Comparison of ENCODE assay signal across 8 mouse cellular contexts in genomic region chr19:42147170-42147768, GRCm38 (mm10). TPM values are rescaled to one million over a fixed set of nuclear protein-coding genes. Genes with fewer than 3 reads are reported as not detected.
DNase-seq lines count a peak whose midpoint lies in the region; ATAC-seq and TF ChIP-seq lines count a peak whose summit lies in the region.

Gene Marveld1, plus strand, starts transcription at chr19:42147400.

- H3K4me3 ChIP-seq in forebrain, embryonic 10.5 days: peak within 1 kb of the TSS; percentile 68
- peak within 1 kb of the TSS; percentile 79 for H3K4me3 ChIP-seq in heart, embryonic 15.5 days
- H3K4me3 ChIP-seq in kidney, postnatal 0 days (replicated peaks; ENCODE audit: low read depth, low read length): peak within 1 kb of the TSS; percentile 70

- WGBS in forebrain, embryonic 10.5 days: under 1% methylated on average over 54 of the region's 57 CpGs
- under 1% methylated on average over 25 of the region's 57 CpGs for WGBS in heart, embryonic 15.5 days
- 2% methylated on average over 33 of the region's 57 CpGs for WGBS in kidney, postnatal 0 days

- peak within 1 kb of the TSS; percentile 90 for H3K4me2 ChIP-seq in heart, embryonic 15.5 days
- H3K4me2 ChIP-seq in kidney, postnatal 0 days (ENCODE audit: low read length): peak within 1 kb of the TSS; percentile 76

- H3K9me3 ChIP-seq in forebrain, embryonic 10.5 days: no peaks in the 10 kb centered on the region
- no peaks in the 10 kb centered on the region for H3K9me3 ChIP-seq in heart, embryonic 15.5 days (replicated peaks)
- no peaks in the 10 kb centered on the region for H3K9me3 ChIP-seq in kidney, postnatal 0 days (replicated peaks; ENCODE audit: low read length)

- H3K27me3 ChIP-seq in forebrain, embryonic 10.5 days (ENCODE audit: poor library complexity, severe bottlenecking): peaks cover 47% of the 10 kb centered on the region
- no peaks in the 10 kb centered on the region for H3K27me3 ChIP-seq in heart, embryonic 15.5 days
- H3K27me3 ChIP-seq in kidney, postnatal 0 days (ENCODE audit: insufficient read depth, low read length): no peaks in the 10 kb centered on the region

- peak within 1 kb of the TSS; percentile 88 for H3K9ac ChIP-seq in heart, embryonic 15.5 days
- peak within 1 kb of the TSS; percentile 89 for H3K9ac ChIP-seq in kidney, postnatal 0 days (ENCODE audit: low read depth, low read length)

- peak within 1 kb of the TSS; percentile 86 for H3K27ac ChIP-seq in forebrain, embryonic 10.5 days
- peak within 1 kb of the TSS; percentile 91 for H3K27ac ChIP-seq in heart, embryonic 15.5 days
- H3K27ac ChIP-seq in kidney, postnatal 0 days: peak within 1 kb of the TSS; percentile 87

- peak; percentile 28; the same call in 1 of the 2 replicates for TF ChIP-seq CTCF in kidney, postnatal 0 days (IDR thresholded peaks at IDR 0.05; ENCODE audit: low read depth)

- no peaks in the 10 kb centered on the region for H3K36me3 ChIP-seq in forebrain, embryonic 10.5 days (replicated peaks)
- no peaks in the 10 kb centered on the region for H3K36me3 ChIP-seq in heart, embryonic 15.5 days
- 0 out of 2 replicates have a peak, but pooled peaks cover 6% of the 10 kb centered on the region for H3K36me3 ChIP-seq in kidney, postnatal 0 days (ENCODE audit: insufficient read depth, low read length)

- ATAC-seq in heart, embryonic 15.5 days (replicated peaks; ENCODE audit: insufficient number of reproducible peaks, insufficient read depth, low FRiP score, low read depth): peak; percentile 77
- peak; percentile 52 for ATAC-seq in kidney, postnatal 0 days (replicated peaks; ENCODE audit: low FRiP score, low read depth)

- DNase-seq in CD4-positive helper T cell, adult 2 months (ENCODE audit: low read depth, low spot score): peak; percentile 51
- peak; percentile 80 for DNase-seq in adrenal gland, postnatal 25 days
- DNase-seq in forebrain, embryonic 10.5 days (ENCODE audit: extremely low spot score, low spot score): peak; percentile 56
- peak; percentile 95 for DNase-seq in kidney, postnatal 0 days (ENCODE audit: low spot score)
- peak; percentile 96 for DNase-seq in lung, postnatal 10 days
- DNase-seq in ovary, postnatal 36 days (ENCODE audit: low spot score): peak; percentile 82
- DNase-seq in urinary bladder, postnatal 25 days (ENCODE audit: low spot score): peak; percentile 68

- H3K4me1 ChIP-seq in forebrain, embryonic 10.5 days: peaks cover 37% of the 10 kb centered on the region
- H3K4me1 ChIP-seq in heart, embryonic 15.5 days (replicated peaks): peaks cover 57% of the 10 kb centered on the region
- H3K4me1 ChIP-seq in kidney, postnatal 0 days (replicated peaks; ENCODE audit: insufficient read depth, low read length): peaks cover 7% of the 10 kb centered on the region

RNA-seq across cellular contexts. Expression of gene Marveld1, which starts in this region (rescaled TPM):
- 40.4 and 45.0 TPM in 2 replicates for total RNA-seq in adrenal gland, postnatal 25 days (2021)
- 2.4 and 3.1 TPM in 2 replicates for polyA plus RNA-seq in forebrain, embryonic 10.5 days (2016; fragmentation: Nextera tagmentation; extraction: Ambion mirVana)
- 15.8 and 24.0 TPM in 2 replicates for polyA plus RNA-seq in heart, embryonic 15.5 days (2015; fragmentation: Nextera tagmentation; extraction: Ambion mirVana)
- polyA plus RNA-seq in kidney, postnatal 0 days (2015; fragmentation: Nextera tagmentation; extraction: Ambion mirVana): 12.5 and 18.9 TPM in 2 replicates

Comparison
In these comparisons a context has a peak if more than half of its experiments do, and no peak if none do; other contexts are left out.
1. Peak in every context shown above with its lines: DNase-seq, ATAC-seq, H3K4me3 ChIP-seq and H3K27ac ChIP-seq.